Mouse (Mus musculus) hindbrain, embryonic 11.5 days (tissue): ENCODE measurements at regions not wholly inside any gene's neighbourhood (a gene's known extent, or its start where the extent isn't known, plus 50 kb on each side); places are given as distances from the start of the nearest gene placed in this dataset.

ENCODE experiments used
- ATAC-seq: fragments of 200-750 bp; cut with Nextera tagmentation; 2 replicates; pipeline ENCODE4 v1.8.0; 2017; ENCODE audit warnings: mild to moderate bottlenecking, moderate TSS enrichment, moderate library complexity; ENCODE audit not compliant: low FRiP score
- DNase-seq: peaks from one replicate; pipeline ENCODE4 v3.0.0-alpha.2; 2015; ENCODE audit warnings: low spot score
- H3K27ac ChIP-seq: fragments of 300-500 bp; sonication (generic); 2 replicates; pipeline ENCODE4 v1.5.1; 2014; ENCODE audit warnings: mild to moderate bottlenecking, low read depth, low read length
- H3K27me3 ChIP-seq: fragments of 300-500 bp; sonication (generic); 2 replicates; pipeline ENCODE4 v1.6.1; 2014; ENCODE audit warnings: mild to moderate bottlenecking, low read length, moderate library complexity, mixed read lengths; ENCODE audit not compliant: control insufficient read depth, insufficient read depth
- H3K36me3 ChIP-seq: fragments of 300-500 bp; sonication (generic); 2 replicates; pipeline ENCODE4 v1.6.1; 2014; ENCODE audit warnings: mild to moderate bottlenecking, low read length, moderate library complexity, mixed read lengths; ENCODE audit not compliant: control insufficient read depth, insufficient read depth
- H3K4me1 ChIP-seq: fragments of 300-500 bp; sonication (generic); replicated peaks from 2 replicates; pipeline ENCODE4 v1.6.1; 2014; ENCODE audit warnings: low read length, mixed read lengths; ENCODE audit not compliant: control insufficient read depth, insufficient read depth
- H3K4me2 ChIP-seq: fragments of 300-500 bp; sonication (generic); replicated peaks from 2 replicates; pipeline ENCODE4 v1.6.1; 2014; ENCODE audit warnings: mild to moderate bottlenecking, low read depth, low read length
- H3K4me3 ChIP-seq: fragments of 300-500 bp; sonication (generic); 2 replicates; pipeline ENCODE4 v1.5.1; 2014; ENCODE audit warnings: low read depth, low read length
- H3K9ac ChIP-seq: fragments of 300-500 bp; sonication (generic); 2 replicates; pipeline ENCODE4 v1.6.1; 2014; ENCODE audit warnings: low read depth, low read length
- H3K9me3 ChIP-seq: fragments of 300-500 bp; sonication (generic); 2 replicates; pipeline ENCODE4 v1.6.1; 2016; ENCODE audit warnings: low read length; ENCODE audit not compliant: control insufficient read depth
- WGBS: fragments of 180-500 bp; shearing (Covaris S2); extraction: QIAGEN DNeasy Blood & Tissue Kit; methylation state at CpG from one replicate; pipeline ENCODE4 v1.1.7; 2014; 5-methylcytosine and 5-hydroxymethylcytosine counted together

DNA sequence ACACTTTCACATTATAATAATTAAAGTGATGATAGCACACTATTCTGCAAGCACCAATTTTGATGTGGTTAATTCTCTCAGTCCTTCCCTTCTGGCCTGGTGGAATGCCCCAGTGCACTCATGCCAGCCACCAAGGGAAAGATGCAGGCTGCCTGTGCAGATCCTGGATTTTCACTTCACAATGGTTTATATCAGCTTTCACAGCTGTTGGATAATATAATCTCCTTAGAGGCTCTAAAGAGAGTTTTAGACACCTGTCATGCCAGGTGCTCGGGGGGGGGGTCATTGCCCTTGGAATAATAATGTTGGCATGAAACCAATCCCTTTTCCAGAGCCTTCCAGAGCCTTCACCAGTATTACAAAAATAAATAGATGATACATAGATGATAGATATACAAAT, 377.1 kb downstream of the Zbbx start:
- 78% methylated on average over 1 of the region's 1 CpGs for WGBS
- no peaks in the 10 kb centered on the region for H3K36me3 ChIP-seq
- H3K4me2 ChIP-seq: no peak overlapping the region
- no peaks in the 10 kb centered on the region for H3K27me3 ChIP-seq
- ATAC-seq (no peak), DNase-seq (no peak)
- no peaks in the 10 kb centered on the region for H3K9me3 ChIP-seq
- no peak overlapping the region for H3K27ac ChIP-seq
- no peaks in the 10 kb centered on the region for H3K4me1 ChIP-seq
- no peak overlapping the region for H3K4me3 ChIP-seq
- no peak overlapping the region for H3K9ac ChIP-seq

DNA sequence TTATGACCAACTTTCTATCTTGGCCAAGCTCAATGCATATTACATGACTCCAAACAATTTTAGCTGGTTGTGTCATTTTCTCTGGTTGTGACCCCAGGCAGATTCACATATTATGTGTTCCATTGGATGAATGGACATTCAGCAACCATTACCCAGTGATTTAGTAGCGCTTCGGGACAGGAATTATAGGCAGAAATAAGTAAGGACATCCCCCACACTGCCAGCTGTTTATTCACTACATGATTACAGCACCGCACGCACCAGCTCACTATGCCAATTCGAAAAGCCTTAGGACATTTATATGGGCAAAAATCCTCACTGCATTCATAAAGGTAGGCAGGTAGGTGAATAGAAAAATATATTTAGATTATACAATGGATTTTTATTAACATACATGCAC, 386.5 kb downstream of the Zbbx start:
- H3K4me2 ChIP-seq: no peak overlapping the region
- DNase-seq: no peak
- no peaks in the 10 kb centered on the region for H3K4me1 ChIP-seq
- no peak overlapping the region for H3K9ac ChIP-seq
- H3K27me3 ChIP-seq: no peaks in the 10 kb centered on the region
- WGBS: 91% methylated on average over 5 of the region's 5 CpGs
- H3K36me3 ChIP-seq: no peaks in the 10 kb centered on the region
- no peaks in the 10 kb centered on the region for H3K9me3 ChIP-seq
- ATAC-seq: peak; percentile 54; the same call in 1 of the 2 replicates
- H3K4me3 ChIP-seq: no peak overlapping the region
- no peak overlapping the region for H3K27ac ChIP-seq

DNA sequence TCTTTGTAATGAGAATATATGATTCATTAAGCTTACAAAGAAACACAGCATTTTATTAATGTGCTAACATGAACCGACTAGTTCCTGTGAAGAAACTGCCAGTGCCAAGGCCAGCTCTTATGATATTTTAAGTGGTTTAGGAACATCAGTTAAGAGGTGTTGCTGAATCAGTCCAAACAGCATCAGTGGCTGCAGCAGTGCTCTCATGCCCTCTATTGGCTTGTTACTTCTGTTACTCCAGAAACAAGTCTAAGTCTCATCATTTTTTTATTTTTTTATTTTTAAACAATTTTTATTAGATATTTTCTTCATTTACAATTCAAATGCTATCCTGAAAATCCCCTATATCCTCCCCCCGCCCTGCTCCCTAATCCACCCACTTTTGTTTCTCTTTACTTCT, 422.7 kb downstream of the Zbbx start:
- DNase-seq (no peak), ATAC-seq (no peak)
- Histone ChIP-seq H3K9me3 (no peaks in the 10 kb centered on the region), H3K4me2 (no peak overlapping the region), H3K4me1 (no peaks in the 10 kb centered on the region), H3K27me3 (no peaks in the 10 kb centered on the region), H3K27ac (no peak overlapping the region), H3K4me3 (no peak overlapping the region), H3K36me3 (no peaks in the 10 kb centered on the region), H3K9ac (no peak overlapping the region)
- 91% methylated on average over 2 of the region's 2 CpGs for WGBS

DNA sequence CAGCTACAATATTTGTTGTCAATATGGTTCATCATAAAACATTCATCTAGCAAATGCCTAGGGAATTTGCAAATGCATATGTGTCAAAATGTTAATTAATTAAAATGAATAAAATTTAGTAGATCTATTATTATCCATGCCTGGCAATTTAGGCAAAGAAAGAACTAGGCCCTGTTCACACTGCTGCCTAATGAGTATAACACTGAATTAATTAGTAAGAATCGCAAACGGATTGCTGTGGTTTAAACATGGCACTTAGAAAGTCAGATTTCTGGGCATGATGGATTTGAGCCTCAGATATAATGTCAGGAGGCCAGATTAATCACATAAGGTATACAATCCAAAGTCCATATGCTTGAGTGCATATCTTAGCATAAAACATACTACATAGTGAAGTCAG, 425.1 kb downstream of the Zbbx start:
- Histone ChIP-seq H3K9me3 (no peaks in the 10 kb centered on the region), H3K4me2 (no peak overlapping the region), H3K27ac (no peak overlapping the region), H3K4me1 (no peaks in the 10 kb centered on the region), H3K27me3 (no peaks in the 10 kb centered on the region), H3K9ac (no peak overlapping the region), H3K36me3 (no peaks in the 10 kb centered on the region), H3K4me3 (no peak overlapping the region)
- DNase-seq (no peak), ATAC-seq (no peak)
- 88% methylated on average over 2 of the region's 2 CpGs for WGBS
